Mouse (Mus musculus) retina, postnatal 7 days (tissue): ENCODE data around the gene Phgdh.
A peak's percentile ranks its signal among the peaks of the same experiment; 100 is the strongest.

Source experiments
- DNase-seq: peaks from one replicate; pipeline ENCODE4 v3.0.0-alpha.2; 2012; ENCODE audit warnings: low read depth, low spot score

Gene Phgdh

GRCm38 (mm10) chr3:98348106-98348505 lies 8.3 kb upstream of the Phgdh start:
- DNase-seq, result no peak

- no peak for DNase-seq
Measured at GRCm38 (mm10) chr3:98343235-98343634, 3.4 kb upstream of the Phgdh start.

- no peak for DNase-seq
Measured at GRCm38 (mm10) chr3:98340818-98341594, 1.2 kb upstream of the Phgdh start.

GRCm38 (mm10) chr3:98339097-98339705 lies 589 bp downstream of the Phgdh start:
- no peak for DNase-seq

GRCm38 (mm10) chr3:98338584-98339041 lies 1.2 kb downstream of the Phgdh start:
- no peak for DNase-seq

GRCm38 (mm10) chr3:98336661-98337654 lies 2.8 kb downstream of the Phgdh start:
- no peak for DNase-seq

GRCm38 (mm10) chr3:98335886-98336285 lies 3.9 kb downstream of the Phgdh start:
- no peak for DNase-seq

- DNase-seq, result no peak
Measured at GRCm38 (mm10) chr3:98335331-98335730, 4.5 kb downstream of the Phgdh start.

- no peak for DNase-seq
Measured at GRCm38 (mm10) chr3:98334010-98334409, 5.8 kb downstream of the Phgdh start.

- DNase-seq, result no peak
Measured at GRCm38 (mm10) chr3:98324235-98324634, 15.6 kb downstream of the Phgdh start.

- DNase-seq, result no peak
Measured at GRCm38 (mm10) chr3:98322209-98322608, 17.6 kb downstream of the Phgdh start.

- no peak for DNase-seq
Measured at GRCm38 (mm10) chr3:98319190-98319589, 20.6 kb downstream of the Phgdh start.

- DNase-seq, result no peak
Measured at GRCm38 (mm10) chr3:98317143-98317542, 22.6 kb downstream of the Phgdh start.

GRCm38 (mm10) chr3:98315181-98315580 lies 24.6 kb downstream of the Phgdh start:
- DNase-seq, result no peak

GRCm38 (mm10) chr3:98313294-98314155 lies 26.3 kb downstream of the Phgdh start:
- DNase-seq, result no peak

- peak; percentile 43 for DNase-seq
Measured at GRCm38 (mm10) chr3:98312867-98313266, 26.9 kb downstream of the Phgdh start.

- no peak for DNase-seq
Measured at GRCm38 (mm10) chr3:98310456-98310855, 29.3 kb downstream of the Phgdh start.

GRCm38 (mm10) chr3:98308606-98309005 lies 31.2 kb downstream of the Phgdh start:
- DNase-seq, result no peak

GRCm38 (mm10) chr3:98301761-98302160 lies 38.0 kb downstream of the Phgdh start:
- no peak for DNase-seq

- DNase-seq, result no peak
Measured at GRCm38 (mm10) chr3:98300266-98300665, 39.5 kb downstream of the Phgdh start.
